Mouse (Mus musculus) kidney, embryonic 16.5 days (tissue): ENCODE data around the gene Anxa4. TPM values are rescaled to one million over a fixed set of nuclear protein-coding genes. Genes with fewer than 3 reads are reported as not detected.

Experiments used
- ATAC-seq: fragments of 200-750 bp; cut with Nextera tagmentation; 2 replicates; pipeline ENCODE4 v1.8.0; 2017; ENCODE audit warnings: moderate TSS enrichment; ENCODE audit not compliant: low FRiP score, low TSS enrichment
- H3K27ac ChIP-seq: fragments of 300-500 bp; sonication (generic); 2 replicates; pipeline ENCODE4 v1.5.1; 2014; ENCODE audit warnings: low read length
- H3K27me3 ChIP-seq: fragments of 300-500 bp; sonication (generic); 2 replicates; pipeline ENCODE4 v1.6.1; 2014; ENCODE audit warnings: low read length, control low read depth, mixed read lengths; ENCODE audit not compliant: insufficient read depth
- H3K36me3 ChIP-seq: fragments of 300-500 bp; sonication (generic); 2 replicates; pipeline ENCODE4 v1.6.1; 2014; ENCODE audit warnings: low read length, control low read depth, mixed read lengths; ENCODE audit not compliant: insufficient read depth
- H3K4me1 ChIP-seq: fragments of 300-500 bp; sonication (generic); 2 replicates; pipeline ENCODE4 v1.6.1; 2014; ENCODE audit warnings: low read length, control low read depth, mixed read lengths; ENCODE audit not compliant: insufficient read depth
- H3K4me2 ChIP-seq: fragments of 300-500 bp; sonication (generic); replicated peaks from 2 replicates; pipeline ENCODE4 v1.6.1; 2014; ENCODE audit warnings: low read depth, low read length
- H3K4me3 ChIP-seq: fragments of 300-500 bp; sonication (generic); 2 replicates; pipeline ENCODE4 v1.5.1; 2014; ENCODE audit warnings: mild to moderate bottlenecking, low read length
- H3K9ac ChIP-seq: fragments of 300-500 bp; sonication (generic); replicated peaks from 2 replicates; pipeline ENCODE4 v1.6.1; 2014; ENCODE audit warnings: low read length
- H3K9me3 ChIP-seq: fragments of 300-500 bp; sonication (generic); 2 replicates; pipeline ENCODE4 v1.6.1; 2016; ENCODE audit warnings: low read length, control low read depth
- WGBS: fragments of 180-500 bp; shearing (Covaris S2); extraction: QIAGEN DNeasy Blood & Tissue Kit; methylation state at CpG from one replicate; pipeline ENCODE4 v1.1.7; 2014; 5-methylcytosine and 5-hydroxymethylcytosine counted together
- polyA plus RNA-seq: library from polyadenylated mRNA; unstranded; fragments of >200 nt; fragmentation: Nextera tagmentation; extraction: Ambion mirVana; gene quantifications from 2 replicates; pipeline ENCODE4 v1.2.1, GENCODE M21; 2015

The Anxa4 gene
- polyA plus RNA-seq, 1 experiment from 2014 or later, result 59.2 TPM

GRCm38 (mm10) chr6:86806455-86807086 is 13.2 kb upstream of the Anxa4 start:
- no peaks in the 10 kb centered on the region for H3K27me3 ChIP-seq
- H3K9ac ChIP-seq, result no peak overlapping the region
- no peak overlapping the region for H3K4me2 ChIP-seq
- H3K4me3 ChIP-seq, result no peak overlapping the region
- 3% methylated on average over 5 of the region's 5 CpGs for WGBS
- no peaks in the 10 kb centered on the region for H3K4me1 ChIP-seq
- H3K36me3 ChIP-seq, result no peaks in the 10 kb centered on the region
- no peak overlapping the region for H3K27ac ChIP-seq
- no peaks in the 10 kb centered on the region for H3K9me3 ChIP-seq
- peak; percentile 59 for ATAC-seq

DNA sequence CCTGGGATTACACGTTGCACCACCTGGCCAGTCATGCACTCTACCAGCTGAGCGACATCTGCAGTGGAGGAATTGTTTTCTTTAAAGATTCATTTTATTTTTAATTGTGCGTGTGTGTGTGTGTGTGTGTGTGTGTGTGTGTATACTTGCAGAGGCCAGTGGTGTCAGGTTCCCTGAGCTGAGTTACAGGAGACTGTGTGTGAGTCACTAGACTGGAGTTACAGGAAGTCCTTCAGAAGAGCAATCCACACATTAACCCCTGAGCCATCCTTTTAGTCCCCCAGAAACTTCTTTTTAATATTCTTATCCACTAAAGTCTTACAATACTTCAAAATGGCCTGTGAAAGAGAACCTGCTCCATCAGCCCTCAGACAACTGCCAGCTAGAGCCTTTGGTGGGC is 11.3 kb upstream of the Anxa4 start:
- ATAC-seq, result no peak
- no peaks in the 10 kb centered on the region for H3K36me3 ChIP-seq
- no peaks in the 10 kb centered on the region for H3K9me3 ChIP-seq
- no peaks in the 10 kb centered on the region for H3K27me3 ChIP-seq
- H3K27ac ChIP-seq, result no peak overlapping the region
- H3K4me3 ChIP-seq, result no peak overlapping the region
- 45% methylated on average over 3 of the region's 3 CpGs for WGBS
- no peaks in the 10 kb centered on the region for H3K4me1 ChIP-seq
- no peak overlapping the region for H3K9ac ChIP-seq
- no peak overlapping the region for H3K4me2 ChIP-seq

DNA sequence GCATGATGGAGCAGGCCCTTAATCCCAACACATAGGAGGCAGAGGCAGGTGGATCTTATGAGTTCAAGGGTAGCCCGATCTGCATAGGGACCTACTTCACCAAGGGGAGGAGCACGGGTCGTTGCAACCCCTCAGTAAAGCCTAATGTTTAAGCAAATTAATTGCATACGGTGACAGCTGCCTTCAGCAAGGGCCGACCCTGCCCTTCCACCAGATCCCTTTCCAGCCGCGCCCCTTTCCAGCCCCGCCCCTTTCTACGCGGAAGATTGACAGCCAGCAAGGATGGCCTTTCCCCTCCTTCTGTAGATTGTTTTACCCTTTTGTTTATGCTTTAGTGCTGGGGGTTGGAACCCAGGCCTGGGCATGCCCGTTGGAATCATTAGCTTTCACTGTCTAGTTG is 8.0 kb upstream of the Anxa4 start:
- Histone ChIP-seq H3K4me3 (no peak overlapping the region), H3K27ac (no peak overlapping the region), H3K4me2 (no peak overlapping the region), H3K36me3 (no peaks in the 10 kb centered on the region), H3K9ac (no peak overlapping the region), H3K4me1 (no peaks in the 10 kb centered on the region), H3K9me3 (no peaks in the 10 kb centered on the region), H3K27me3 (no peaks in the 10 kb centered on the region)
- ATAC-seq, result no peak
- WGBS, result 44% methylated on average over 11 of the region's 11 CpGs

DNA sequence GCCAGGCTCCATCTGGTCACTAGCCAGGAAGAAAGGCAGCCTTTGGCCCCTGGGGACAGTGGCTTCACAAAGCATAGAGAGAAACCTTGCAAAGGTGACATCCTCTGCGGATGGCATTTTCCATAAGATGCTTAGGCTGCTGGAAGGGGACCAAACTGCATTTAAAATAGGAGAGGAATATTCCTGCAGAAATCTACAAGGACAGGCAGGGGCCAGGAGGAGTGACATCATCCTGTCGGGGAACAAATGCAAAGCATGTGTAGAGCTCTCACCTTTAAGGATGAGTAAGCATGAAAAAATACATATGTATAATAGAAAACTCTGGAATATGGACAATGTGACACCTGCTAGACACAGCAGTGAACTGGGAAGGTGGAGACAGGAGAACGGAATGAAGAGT is 7.1 kb upstream of the Anxa4 start:
- no peak overlapping the region for H3K4me2 ChIP-seq
- no peak overlapping the region for H3K27ac ChIP-seq
- no peak overlapping the region for H3K9ac ChIP-seq
- 89% methylated on average over 3 of the region's 3 CpGs for WGBS
- no peaks in the 10 kb centered on the region for H3K27me3 ChIP-seq
- ATAC-seq, result no peak
- no peaks in the 10 kb centered on the region for H3K36me3 ChIP-seq
- H3K4me1 ChIP-seq, result no peaks in the 10 kb centered on the region
- no peak overlapping the region for H3K4me3 ChIP-seq
- H3K9me3 ChIP-seq, result no peaks in the 10 kb centered on the region

GRCm38 (mm10) chr6:86797455-86797854 is 4.1 kb upstream of the Anxa4 start:
- ATAC-seq, result no peak
- 70% methylated on average over 4 of the region's 4 CpGs for WGBS

GRCm38 (mm10) chr6:86793957-86794356 is 573 bp upstream of the Anxa4 start:
- Histone ChIP-seq H3K27me3 (no peaks in the 10 kb centered on the region; the same call in 1 of the 2 replicates), H3K4me2 (peak overlapping the region; percentile 84), H3K27ac (no peak overlapping the region), H3K36me3 (no peaks in the 10 kb centered on the region), H3K4me3 (peak overlapping the region; percentile 66), H3K4me1 (peaks cover 4% of the 10 kb centered on the region), H3K9ac (peak overlapping the region; percentile 69), H3K9me3 (no peaks in the 10 kb centered on the region)
- 55% methylated on average over 5 of the region's 5 CpGs for WGBS
- no peak for ATAC-seq

More at GRCm38 (mm10) chr6:86797455-86797854, 4.1 kb upstream of the Anxa4 start:
- no peak overlapping the region for H3K4me2 ChIP-seq
- no peak overlapping the region for H3K4me3 ChIP-seq
- peaks cover 2% of the 10 kb centered on the region for H3K4me1 ChIP-seq
- no peaks in the 10 kb centered on the region; the same call in 1 of the 2 replicates for H3K27me3 ChIP-seq
- no peaks in the 10 kb centered on the region for H3K9me3 ChIP-seq
- no peak overlapping the region for H3K9ac ChIP-seq
- H3K27ac ChIP-seq, result no peak overlapping the region
- H3K36me3 ChIP-seq, result no peaks in the 10 kb centered on the region

- WGBS, result 71% methylated on average over 10 of the region's 10 CpGs
- H3K27ac ChIP-seq, result no peak overlapping the region
- H3K4me3 ChIP-seq, result no peak overlapping the region
- H3K4me1 ChIP-seq, result peaks cover 4% of the 10 kb centered on the region
- no peak for ATAC-seq
- no peak overlapping the region for H3K9ac ChIP-seq
- no peaks in the 10 kb centered on the region for H3K9me3 ChIP-seq
- H3K4me2 ChIP-seq, result no peak overlapping the region
- no peaks in the 10 kb centered on the region for H3K36me3 ChIP-seq
- no peaks in the 10 kb centered on the region; the same call in 1 of the 2 replicates for H3K27me3 ChIP-seq
These were observed 2.9 kb downstream of the Anxa4 start for GRCm38 (mm10) chr6:86790351-86790943.

DNA sequence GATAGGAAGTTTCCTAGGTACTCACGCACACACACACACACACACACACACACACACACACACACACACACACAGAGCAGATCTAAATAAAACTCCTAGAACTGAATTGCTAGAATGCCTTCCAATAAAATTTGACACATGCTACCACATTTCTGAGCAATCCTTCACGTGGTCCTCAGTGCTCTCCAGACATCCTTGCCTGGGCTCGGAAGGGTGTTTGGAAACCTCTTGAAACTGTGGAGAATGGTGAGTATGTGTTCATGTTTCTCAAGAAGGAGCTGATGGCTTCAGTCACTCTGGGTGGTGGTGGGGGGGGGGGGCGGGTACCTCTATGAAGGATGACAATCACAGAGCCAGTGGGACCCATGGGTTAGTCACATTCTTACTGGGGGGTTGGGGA is 5.1 kb downstream of the Anxa4 start:
- Histone ChIP-seq H3K36me3 (no peaks in the 10 kb centered on the region), H3K27ac (no peak overlapping the region), H3K4me1 (peaks cover 4% of the 10 kb centered on the region), H3K27me3 (no peaks in the 10 kb centered on the region), H3K9me3 (no peaks in the 10 kb centered on the region), H3K4me3 (no peak overlapping the region), H3K4me2 (no peak overlapping the region), H3K9ac (no peak overlapping the region)
- 90% methylated on average over 4 of the region's 4 CpGs for WGBS
- ATAC-seq, result no peak

DNA sequence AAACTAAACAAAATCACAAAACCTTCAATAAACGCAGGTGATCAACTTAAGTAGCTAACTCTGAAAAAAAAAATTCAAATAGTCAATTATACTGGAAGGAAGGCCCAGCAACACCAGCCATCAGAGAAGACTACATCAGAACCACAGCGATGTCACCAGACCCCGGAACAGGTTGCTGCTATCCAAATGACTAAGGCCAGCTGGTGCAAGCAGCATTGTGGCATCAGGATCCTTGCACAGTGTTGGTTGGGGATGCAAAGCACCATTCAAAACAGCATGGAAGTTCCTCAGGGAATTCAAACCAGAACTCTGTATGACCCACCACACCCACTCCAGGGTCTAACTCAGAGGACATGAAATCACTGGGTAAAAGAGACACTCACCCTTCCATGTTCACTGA is 6.8 kb downstream of the Anxa4 start:
- H3K9me3 ChIP-seq, result no peaks in the 10 kb centered on the region
- no peak overlapping the region for H3K4me3 ChIP-seq
- H3K9ac ChIP-seq, result no peak overlapping the region
- WGBS, result 91% methylated on average over 3 of the region's 3 CpGs
- no peak overlapping the region for H3K4me2 ChIP-seq
- H3K27ac ChIP-seq, result no peak overlapping the region
- H3K4me1 ChIP-seq, result no peaks in the 10 kb centered on the region
- ATAC-seq, result no peak
- H3K36me3 ChIP-seq, result no peaks in the 10 kb centered on the region
- H3K27me3 ChIP-seq, result no peaks in the 10 kb centered on the region

GRCm38 (mm10) chr6:86784739-86785138 is 8.6 kb downstream of the Anxa4 start:
- H3K27me3 ChIP-seq, result no peaks in the 10 kb centered on the region
- H3K9me3 ChIP-seq, result no peaks in the 10 kb centered on the region
- no peak overlapping the region for H3K4me3 ChIP-seq
- no peak overlapping the region for H3K27ac ChIP-seq
- ATAC-seq, result no peak
- 86% methylated on average over 3 of the region's 3 CpGs for whole genome bisulfite sequencing
- no peaks in the 10 kb centered on the region for H3K36me3 ChIP-seq
- H3K9ac ChIP-seq, result no peak overlapping the region
- no peaks in the 10 kb centered on the region for H3K4me1 ChIP-seq
- no peak overlapping the region for H3K4me2 ChIP-seq
